Mouse (Mus musculus) midbrain, embryonic 12.5 days (tissue): ENCODE measurements at regions not wholly inside any gene's neighbourhood (a gene's known extent, or its start where the extent isn't known, plus 50 kb on each side); places are given as distances from the start of the nearest gene placed in this dataset.

Experiments used
- ATAC-seq: fragments of 200-750 bp; cut with Nextera tagmentation; 2 replicates; pipeline ENCODE4 v1.8.0; 2017; ENCODE audit warnings: low read depth, moderate TSS enrichment, moderate library complexity; ENCODE audit not compliant: low FRiP score
- H3K27ac ChIP-seq: fragments of 300-500 bp; sonication (generic); replicated peaks from 2 replicates; pipeline ENCODE4 v1.5.1; 2016; ENCODE audit warnings: mild to moderate bottlenecking
- H3K27me3 ChIP-seq: fragments of 300-500 bp; sonication (generic); 2 replicates; pipeline ENCODE4 v1.6.1; 2016; ENCODE audit warnings: mild to moderate bottlenecking
- H3K36me3 ChIP-seq: fragments of 300-500 bp; sonication (generic); 2 replicates; pipeline ENCODE4 v1.6.1; 2016
- H3K4me1 ChIP-seq: fragments of 300-500 bp; sonication (generic); 2 replicates; pipeline ENCODE4 v1.6.1; 2016
- H3K4me2 ChIP-seq: fragments of 300-500 bp; sonication (generic); replicated peaks from 2 replicates; pipeline ENCODE4 v1.6.1; 2016; ENCODE audit warnings: mild to moderate bottlenecking, moderate library complexity
- H3K4me3 ChIP-seq: fragments of 300-500 bp; sonication (generic); 2 replicates; pipeline ENCODE4 v1.5.1; 2016; ENCODE audit warnings: mild to moderate bottlenecking
- H3K9ac ChIP-seq: fragments of 300-500 bp; sonication (generic); replicated peaks from 2 replicates; pipeline ENCODE4 v1.6.1; 2016; ENCODE audit warnings: mild to moderate bottlenecking, moderate library complexity
- H3K9me3 ChIP-seq: fragments of 300-500 bp; sonication (generic); 2 replicates; pipeline ENCODE4 v1.6.1; 2016; ENCODE audit warnings: mild to moderate bottlenecking
- WGBS: fragments of 180-500 bp; shearing (Covaris S2); methylation state at CpG from one replicate; pipeline ENCODE4 v1.1.7; 2016; 5-methylcytosine and 5-hydroxymethylcytosine counted together

- Histone ChIP-seq H3K4me1 (no peaks in the 10 kb centered on the region), H3K36me3 (no peaks in the 10 kb centered on the region), H3K27me3 (no peaks in the 10 kb centered on the region), H3K9ac (no peak overlapping the region), H3K4me3 (no peak overlapping the region), H3K4me2 (no peak overlapping the region), H3K9me3 (no peaks in the 10 kb centered on the region), H3K27ac (no peak overlapping the region)
- no peak for ATAC-seq
- 83% methylated on average over 6 of the region's 6 CpGs for WGBS
These were observed 318.4 kb upstream of the Tenm4 start for GRCm38 (mm10) chr7:95852630-95853029.

DNA sequence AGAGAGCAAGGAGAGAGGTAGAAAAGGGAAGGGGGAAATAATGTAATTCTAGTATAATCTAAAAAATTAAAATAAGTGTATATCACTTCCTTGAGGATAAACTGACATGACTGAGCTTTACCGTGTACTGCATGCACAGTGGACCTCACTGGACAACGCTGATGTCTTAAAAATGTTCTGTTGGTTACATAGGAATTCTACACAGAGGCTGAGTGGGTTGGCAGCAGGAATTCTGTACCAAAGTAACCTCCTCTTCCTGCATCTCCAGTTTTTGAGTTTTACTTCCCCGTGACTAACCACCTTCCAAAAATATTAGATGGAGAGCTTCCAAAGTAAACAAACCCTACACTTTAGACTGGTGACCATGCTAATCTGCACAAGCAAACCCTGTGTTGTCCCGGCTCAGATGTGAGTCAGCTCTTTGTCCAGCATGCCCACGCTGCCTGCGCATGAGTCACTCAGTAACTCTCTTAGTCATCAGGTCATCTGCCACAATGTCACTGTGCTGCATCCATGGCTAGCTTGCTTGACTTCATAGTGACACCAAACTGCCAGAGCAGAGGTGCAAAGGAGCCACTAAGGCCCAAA is 317.7 kb upstream of the Tenm4 start:
- Histone ChIP-seq H3K4me1 (no peaks in the 10 kb centered on the region), H3K27ac (no peak overlapping the region), H3K9ac (no peak overlapping the region), H3K4me2 (no peak overlapping the region), H3K36me3 (no peaks in the 10 kb centered on the region), H3K27me3 (no peaks in the 10 kb centered on the region), H3K9me3 (no peaks in the 10 kb centered on the region), H3K4me3 (no peak overlapping the region)
- ATAC-seq, result no peak
- WGBS, result 84% methylated on average over 6 of the region's 6 CpGs

DNA sequence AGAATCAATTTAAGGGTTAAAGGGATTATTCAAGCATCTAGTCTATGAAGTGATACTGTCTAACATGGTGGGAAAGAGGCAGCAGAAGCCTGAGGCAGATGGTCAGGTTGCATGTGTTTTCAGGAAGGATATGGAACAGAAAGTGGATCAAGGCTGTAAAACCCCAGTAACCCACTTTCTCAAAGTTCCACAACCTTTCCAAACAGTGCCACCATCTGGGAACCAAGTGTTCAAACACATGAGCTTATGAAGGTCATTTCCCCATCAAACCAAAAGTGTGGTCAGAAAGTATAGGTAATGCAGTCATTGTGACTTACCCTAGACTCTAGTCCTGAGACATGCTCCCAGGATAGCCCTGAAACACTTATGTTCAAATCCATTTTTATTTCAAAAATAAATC is 312.8 kb upstream of the Tenm4 start:
- H3K27me3 ChIP-seq, result no peaks in the 10 kb centered on the region
- no peak for ATAC-seq
- H3K4me2 ChIP-seq, result no peak overlapping the region
- no peak overlapping the region for H3K4me3 ChIP-seq
- no peak overlapping the region for H3K9ac ChIP-seq
- no peak overlapping the region for H3K27ac ChIP-seq
- H3K36me3 ChIP-seq, result no peaks in the 10 kb centered on the region
- no peaks in the 10 kb centered on the region for H3K4me1 ChIP-seq
- H3K9me3 ChIP-seq, result no peaks in the 10 kb centered on the region

DNA sequence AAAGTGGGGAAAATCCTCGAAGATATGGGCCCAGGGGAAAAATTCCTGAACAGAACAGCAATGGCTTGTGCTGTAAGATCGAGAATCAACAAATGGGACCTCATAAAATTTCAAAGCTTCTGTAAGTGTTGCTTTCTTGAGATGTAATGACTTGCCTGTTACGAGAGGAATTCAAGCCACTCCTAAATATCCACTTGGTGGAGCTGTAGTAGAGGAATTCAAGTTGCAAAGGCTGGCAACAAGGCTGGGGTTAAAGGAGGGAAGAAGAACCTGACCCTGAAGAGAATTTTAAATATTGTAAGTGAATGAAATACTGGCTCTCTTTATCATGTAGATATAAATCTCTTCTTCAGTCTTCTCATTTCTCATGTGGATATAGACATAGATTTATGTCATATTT is 306.8 kb upstream of the Tenm4 start:
- Histone ChIP-seq H3K4me2 (no peak overlapping the region), H3K27me3 (no peaks in the 10 kb centered on the region), H3K9ac (no peak overlapping the region), H3K36me3 (no peaks in the 10 kb centered on the region), H3K9me3 (no peaks in the 10 kb centered on the region), H3K27ac (no peak overlapping the region), H3K4me3 (no peak overlapping the region), H3K4me1 (no peaks in the 10 kb centered on the region)
- WGBS, result 49% methylated on average over 3 of the region's 3 CpGs
- ATAC-seq, result no peak

GRCm38 (mm10) chr7:95865270-95865669 is 305.8 kb upstream of the Tenm4 start:
- no peak overlapping the region for H3K9ac ChIP-seq
- no peaks in the 10 kb centered on the region for H3K36me3 ChIP-seq
- H3K27me3 ChIP-seq, result no peaks in the 10 kb centered on the region
- 53% methylated on average over 3 of the region's 3 CpGs for WGBS
- H3K4me3 ChIP-seq, result no peak overlapping the region
- no peaks in the 10 kb centered on the region for H3K4me1 ChIP-seq
- no peaks in the 10 kb centered on the region for H3K9me3 ChIP-seq
- H3K4me2 ChIP-seq, result no peak overlapping the region
- no peak for ATAC-seq
- no peak overlapping the region for H3K27ac ChIP-seq

GRCm38 (mm10) chr7:95868753-95869152 is 302.3 kb upstream of the Tenm4 start:
- Histone ChIP-seq H3K27ac (no peak overlapping the region), H3K4me3 (no peak overlapping the region), H3K9me3 (no peaks in the 10 kb centered on the region), H3K9ac (no peak overlapping the region), H3K4me2 (no peak overlapping the region), H3K27me3 (no peaks in the 10 kb centered on the region), H3K4me1 (no peaks in the 10 kb centered on the region), H3K36me3 (no peaks in the 10 kb centered on the region)
- ATAC-seq, result no peak
- WGBS, result 76% methylated on average over 6 of the region's 6 CpGs

DNA sequence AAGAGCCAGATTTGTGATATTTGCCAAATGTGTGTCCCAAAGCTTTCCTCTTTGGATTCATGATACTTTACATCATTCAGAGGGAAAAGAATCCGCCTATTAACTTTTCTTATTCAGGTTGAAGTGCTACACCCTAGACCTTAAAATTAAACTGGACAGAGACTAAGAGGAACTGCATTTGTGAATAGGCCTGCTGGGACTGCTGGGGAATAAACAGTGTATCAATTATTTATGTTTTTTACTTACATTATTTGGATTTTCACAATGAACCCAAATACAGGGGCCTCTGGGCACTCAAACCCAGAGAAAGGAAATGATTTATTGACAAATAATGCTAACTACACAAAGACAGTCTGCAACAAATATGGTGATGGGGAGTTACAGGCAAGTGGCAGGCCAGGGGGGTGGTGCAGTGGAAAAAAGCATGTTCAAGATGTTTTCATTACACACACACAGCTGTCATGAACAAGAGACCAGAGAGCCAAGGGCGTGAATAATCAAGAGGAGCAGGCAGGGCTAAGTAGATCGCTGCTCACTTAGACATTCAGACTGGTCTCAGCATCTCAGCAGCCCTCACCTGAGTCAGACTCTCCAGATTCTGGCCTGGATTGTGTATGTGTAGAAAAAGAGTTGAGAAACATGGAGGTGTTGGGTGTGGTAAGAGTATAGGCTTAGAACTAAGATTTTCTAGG is 290.3 kb upstream of the Tenm4 start:
- H3K9ac ChIP-seq, result no peak overlapping the region
- H3K27me3 ChIP-seq, result no peaks in the 10 kb centered on the region
- H3K4me2 ChIP-seq, result no peak overlapping the region
- WGBS, result 64% methylated on average over 3 of the region's 3 CpGs
- H3K9me3 ChIP-seq, result no peaks in the 10 kb centered on the region
- no peak overlapping the region for H3K27ac ChIP-seq
- no peak overlapping the region for H3K4me3 ChIP-seq
- ATAC-seq, result peak; percentile 70; the same call in 1 of the 2 replicates
- no peaks in the 10 kb centered on the region for H3K36me3 ChIP-seq
- H3K4me1 ChIP-seq, result no peaks in the 10 kb centered on the region

GRCm38 (mm10) chr7:95901524-95901923 is 269.5 kb upstream of the Tenm4 start:
- H3K9ac ChIP-seq, result no peak overlapping the region
- H3K9me3 ChIP-seq, result no peaks in the 10 kb centered on the region
- no peaks in the 10 kb centered on the region for H3K36me3 ChIP-seq
- H3K4me3 ChIP-seq, result no peak overlapping the region
- H3K27ac ChIP-seq, result no peak overlapping the region
- 85% methylated on average over 3 of the region's 3 CpGs for WGBS
- H3K27me3 ChIP-seq, result no peaks in the 10 kb centered on the region
- no peak for ATAC-seq
- H3K4me2 ChIP-seq, result no peak overlapping the region
- no peaks in the 10 kb centered on the region for H3K4me1 ChIP-seq

DNA sequence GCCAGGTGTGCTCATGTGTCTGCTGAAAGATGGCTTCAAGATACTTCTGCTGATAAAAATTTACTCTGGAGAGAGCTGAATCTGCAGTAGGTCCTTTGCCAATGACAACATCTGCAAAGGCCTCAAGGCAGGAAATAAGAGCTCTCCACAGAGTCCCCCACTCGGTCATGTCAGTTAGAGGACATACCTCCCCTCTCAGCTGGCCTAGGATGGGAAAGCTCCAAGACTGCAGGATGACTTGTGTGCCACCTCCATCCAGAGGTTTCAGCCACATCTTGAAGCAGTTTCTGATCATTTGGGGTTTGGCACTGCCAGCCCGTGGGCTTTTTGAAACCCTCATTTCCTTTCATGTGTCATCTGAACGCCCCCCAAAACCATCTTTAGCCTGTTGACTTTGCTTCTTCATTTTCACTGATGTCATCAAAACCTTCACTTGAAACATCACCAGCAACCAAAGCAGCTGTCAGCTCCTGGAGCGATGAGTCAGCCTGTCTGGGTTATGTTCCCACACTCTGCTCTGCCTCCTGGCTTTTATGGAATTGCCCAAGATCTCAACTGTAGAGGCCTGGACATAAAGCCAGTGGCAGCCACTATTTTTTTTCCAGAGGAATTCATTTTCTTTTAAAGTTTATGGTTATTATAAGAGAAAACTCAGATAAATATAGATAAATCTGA is 256.5 kb upstream of the Tenm4 start:
- Histone ChIP-seq H3K4me3 (no peak overlapping the region), H3K9ac (no peak overlapping the region), H3K9me3 (no peaks in the 10 kb centered on the region), H3K27me3 (no peaks in the 10 kb centered on the region), H3K4me2 (no peak overlapping the region), H3K4me1 (no peaks in the 10 kb centered on the region), H3K36me3 (no peaks in the 10 kb centered on the region), H3K27ac (no peak overlapping the region)
- no peak for ATAC-seq
- WGBS, result 79% methylated on average over 4 of the region's 4 CpGs

DNA sequence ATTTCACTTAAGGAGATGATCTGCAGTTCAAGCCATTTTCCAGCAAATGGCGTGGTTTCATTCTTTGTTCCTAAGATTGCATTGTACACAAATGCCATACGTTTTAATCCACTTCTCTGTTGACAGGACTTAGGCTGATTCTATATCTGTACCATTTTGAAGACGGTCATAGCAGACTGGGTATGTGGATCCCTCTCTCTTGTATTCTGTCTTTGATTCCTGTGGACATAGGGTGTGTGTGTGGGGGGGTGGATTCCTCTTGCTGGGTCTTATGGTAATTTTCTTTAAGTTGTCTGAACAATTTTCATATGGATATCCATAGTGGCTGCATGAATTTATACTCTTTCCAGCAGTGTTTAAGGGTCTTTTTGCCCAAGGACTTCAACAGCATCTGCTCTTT is 251.1 kb upstream of the Tenm4 start:
- H3K27me3 ChIP-seq, result no peaks in the 10 kb centered on the region
- 51% methylated on average over 3 of the region's 3 CpGs for WGBS
- no peak overlapping the region for H3K27ac ChIP-seq
- H3K9me3 ChIP-seq, result no peaks in the 10 kb centered on the region
- peak; percentile 95 for ATAC-seq
- H3K36me3 ChIP-seq, result no peaks in the 10 kb centered on the region
- no peaks in the 10 kb centered on the region for H3K4me1 ChIP-seq
- no peak overlapping the region for H3K9ac ChIP-seq
- H3K4me3 ChIP-seq, result no peak overlapping the region
- no peak overlapping the region for H3K4me2 ChIP-seq

- no peak overlapping the region for H3K4me3 ChIP-seq
- no peak overlapping the region for H3K27ac ChIP-seq
- H3K27me3 ChIP-seq, result no peaks in the 10 kb centered on the region
- H3K36me3 ChIP-seq, result no peaks in the 10 kb centered on the region
- H3K9ac ChIP-seq, result no peak overlapping the region
- H3K4me1 ChIP-seq, result no peaks in the 10 kb centered on the region
- WGBS, result 87% methylated on average over 2 of the region's 2 CpGs
- no peak overlapping the region for H3K4me2 ChIP-seq
- H3K9me3 ChIP-seq, result no peaks in the 10 kb centered on the region
- ATAC-seq, result no peak
These were observed 246.2 kb upstream of the Tenm4 start for GRCm38 (mm10) chr7:95924805-95925204.

DNA sequence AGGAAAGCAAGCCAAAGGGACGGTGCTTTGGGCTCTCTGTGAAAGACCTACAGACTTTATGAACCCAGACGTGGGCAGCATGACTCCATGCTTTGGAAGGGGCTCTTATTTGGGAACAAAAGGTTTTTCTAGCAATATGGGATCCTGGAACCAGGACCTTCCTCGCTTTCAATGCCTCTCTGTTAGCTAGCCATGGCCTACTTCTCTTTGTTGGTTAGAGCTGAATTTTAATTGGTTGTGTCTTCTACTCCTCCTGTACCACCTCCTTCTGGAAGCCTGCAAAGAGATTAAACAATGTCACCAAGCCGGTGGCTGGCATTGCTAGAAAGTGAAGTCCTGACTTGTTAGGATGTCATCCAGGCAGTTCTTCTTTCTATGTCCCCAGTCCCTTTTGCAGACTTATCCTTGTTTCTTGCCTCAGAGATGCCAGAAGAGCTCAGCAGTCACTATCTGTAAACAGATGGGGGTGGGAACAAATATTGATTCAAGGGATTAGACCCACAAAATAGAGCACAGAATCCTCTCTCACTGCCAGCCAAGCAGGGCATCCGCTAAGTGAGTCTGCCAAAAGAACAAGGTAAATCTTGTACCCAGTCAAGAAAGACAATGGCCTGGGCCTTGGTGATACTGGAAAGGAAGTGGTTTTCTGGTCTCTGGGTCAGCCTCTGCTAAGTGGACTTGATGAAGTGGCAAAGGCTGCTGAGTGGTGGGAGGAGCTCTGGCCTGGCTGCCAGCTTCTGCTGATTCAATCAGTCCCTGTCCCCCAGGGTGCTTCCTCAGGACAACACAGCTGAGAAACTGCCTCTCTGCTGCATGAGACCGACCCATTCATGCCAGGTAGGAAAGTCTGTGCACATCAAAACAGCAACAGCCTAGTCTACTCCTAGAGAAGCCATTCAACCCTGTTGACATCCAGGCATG is 244.7 kb upstream of the Tenm4 start:
- ATAC-seq, result no peak
- H3K4me2 ChIP-seq, result no peak overlapping the region
- H3K9me3 ChIP-seq, result no peaks in the 10 kb centered on the region
- no peak overlapping the region for H3K27ac ChIP-seq
- 59% methylated on average over 6 of the region's 6 CpGs for WGBS
- no peaks in the 10 kb centered on the region for H3K36me3 ChIP-seq
- no peaks in the 10 kb centered on the region for H3K4me1 ChIP-seq
- no peaks in the 10 kb centered on the region for H3K27me3 ChIP-seq
- no peak overlapping the region for H3K4me3 ChIP-seq
- no peak overlapping the region for H3K9ac ChIP-seq
